Mouse (Mus musculus): ENCODE data around the gene Tshr.
"Not testable (repeated sequence)": the region's sequence is repeated elsewhere in the genome, so short reads cannot be mapped to it uniquely, and the experiment has no call there.

Tshr gene

DNA sequence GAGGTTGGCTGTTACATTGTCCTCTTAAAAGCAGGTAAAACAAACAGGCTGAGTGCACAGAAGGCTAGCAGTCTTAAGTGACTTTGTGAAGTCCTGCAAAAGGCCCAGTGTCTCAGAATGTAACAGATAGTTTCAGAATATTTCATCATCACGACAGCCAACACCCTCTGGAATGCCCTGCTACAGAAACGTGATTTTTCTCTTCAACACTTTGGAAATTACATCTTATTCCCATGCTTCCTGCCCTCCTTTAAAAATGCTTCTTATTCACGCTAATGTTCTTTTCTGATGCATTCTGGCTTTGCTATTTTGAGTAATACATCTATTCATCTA is 111.8 kb downstream of the Tshr start:
- no peak for DNase-seq (ENCODE audit: low read depth, low spot score)

DNA sequence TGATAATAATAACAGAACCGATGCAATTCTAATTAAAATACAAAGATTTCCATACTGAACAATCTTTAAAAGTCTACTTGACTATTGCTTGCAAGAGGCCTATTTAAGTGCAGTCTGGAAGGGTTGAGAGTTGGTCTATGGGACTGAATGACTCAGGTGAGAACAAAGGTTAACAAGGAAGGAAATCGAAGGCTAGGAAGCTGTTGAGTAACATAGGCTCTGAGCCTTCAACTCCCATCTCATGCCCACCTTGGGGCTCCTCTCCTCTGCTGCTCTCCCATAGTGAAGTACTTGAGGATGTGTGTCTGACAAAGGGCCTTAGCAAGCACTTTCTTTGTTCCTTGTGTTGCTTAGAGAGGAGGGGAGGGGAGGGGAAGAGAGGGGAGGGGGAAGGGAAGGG is 116.1 kb downstream of the Tshr start:
- no peak for DNase-seq (ENCODE audit: low read depth, low spot score)

DNA sequence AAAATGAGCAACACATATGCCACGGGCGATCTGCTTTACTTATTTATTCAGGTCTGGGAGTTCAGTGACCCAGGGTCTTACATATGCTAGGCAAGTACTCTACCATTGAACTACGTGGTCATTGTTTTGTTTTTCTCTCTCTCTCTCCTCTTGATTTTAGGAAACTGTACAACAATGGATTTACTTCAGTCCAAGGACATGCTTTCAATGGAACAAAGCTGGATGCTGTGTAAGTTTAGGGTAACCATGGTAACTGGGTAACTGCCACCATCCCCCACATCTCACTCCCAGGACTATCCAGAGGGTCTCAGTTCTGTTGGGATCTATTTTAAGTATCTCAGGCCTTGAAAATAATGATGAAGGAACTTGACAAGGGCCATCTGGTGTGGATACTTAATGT is 127.4 kb downstream of the Tshr start:
- DNase-seq (ENCODE audit: low read depth, low spot score): no peak

DNA sequence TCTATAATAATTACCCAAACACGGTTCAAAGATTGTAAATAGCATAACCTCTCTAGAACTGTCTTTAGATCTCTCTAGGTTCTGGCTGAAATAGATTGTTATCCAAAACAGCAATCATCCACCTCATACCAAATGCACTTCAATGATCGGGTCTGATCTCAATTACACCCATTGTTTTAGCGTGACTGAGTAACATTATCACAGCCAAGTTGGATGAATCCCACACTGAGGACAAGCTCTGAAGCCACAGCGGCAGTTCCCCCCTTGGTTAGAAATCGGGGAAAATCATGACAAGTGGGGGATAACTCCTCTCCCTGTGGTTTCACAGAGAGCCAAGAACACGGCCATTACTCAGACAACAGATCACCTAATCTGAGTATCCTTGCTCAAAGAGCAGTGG is 129.6 kb downstream of the Tshr start:
- DNase-seq (ENCODE audit: low read depth, low spot score): no peak

DNA sequence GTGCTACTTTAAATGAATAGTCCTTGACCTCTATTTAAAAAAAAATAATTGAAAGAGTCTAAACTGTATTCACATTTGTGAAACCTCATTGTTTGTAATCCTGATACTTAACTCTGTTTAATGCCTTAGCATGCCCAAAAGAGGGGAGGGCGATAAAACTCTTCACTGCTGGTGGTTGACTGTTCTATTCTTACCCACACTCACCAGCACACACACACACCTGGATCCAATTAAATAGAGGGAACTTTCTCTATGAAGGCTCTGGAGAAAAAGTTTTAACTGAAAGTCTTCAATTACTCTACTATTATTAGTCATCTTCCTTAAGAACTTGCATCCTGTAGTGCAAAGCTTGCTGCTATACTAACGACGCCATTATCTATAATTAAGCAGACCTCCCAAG is 133.4 kb downstream of the Tshr start:
- no peak for DNase-seq (ENCODE audit: low read depth, low spot score)

DNA sequence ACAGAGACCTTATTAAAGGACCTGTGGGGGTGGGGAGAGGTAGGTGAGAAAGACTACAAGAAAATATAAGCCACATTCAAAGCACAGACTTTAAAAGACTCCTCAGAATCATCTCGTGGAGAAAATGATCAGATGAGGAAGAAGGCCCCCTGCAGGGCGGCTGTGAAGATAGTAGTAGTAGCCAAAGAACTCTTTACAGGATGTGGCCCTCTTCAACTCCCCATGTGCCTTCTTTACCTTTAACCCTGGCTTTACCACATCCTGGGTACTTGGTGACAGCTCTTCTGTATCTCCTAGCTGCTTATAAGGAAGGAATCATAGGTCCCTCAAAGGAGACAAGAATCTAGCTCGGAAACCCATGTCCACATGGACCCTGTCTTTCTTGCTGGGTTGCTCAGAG is 139.3 kb downstream of the Tshr start:
- DNase-seq (ENCODE audit: low read depth, low spot score): no peak

DNA sequence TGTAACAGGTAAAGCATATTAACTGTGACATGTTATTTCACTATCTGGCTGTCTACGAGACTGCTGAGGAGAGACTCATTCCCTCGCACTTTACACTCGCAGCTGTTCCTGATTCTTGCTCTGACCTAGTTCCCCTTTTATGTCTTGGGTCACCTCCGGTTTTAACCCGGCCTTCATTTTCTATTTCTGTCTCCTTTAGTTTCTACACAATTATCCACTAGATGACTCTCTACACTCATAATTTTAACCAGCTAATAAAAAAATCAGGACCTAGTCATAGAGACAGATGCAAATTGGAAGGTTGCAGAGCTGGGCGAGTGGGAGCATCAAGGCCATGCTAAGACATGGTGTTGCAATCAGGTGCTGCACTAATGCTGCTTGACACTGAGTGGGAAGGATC is 150.2 kb downstream of the Tshr start:
- DNase-seq (ENCODE audit: low read depth, low spot score): peak; percentile 80

DNA sequence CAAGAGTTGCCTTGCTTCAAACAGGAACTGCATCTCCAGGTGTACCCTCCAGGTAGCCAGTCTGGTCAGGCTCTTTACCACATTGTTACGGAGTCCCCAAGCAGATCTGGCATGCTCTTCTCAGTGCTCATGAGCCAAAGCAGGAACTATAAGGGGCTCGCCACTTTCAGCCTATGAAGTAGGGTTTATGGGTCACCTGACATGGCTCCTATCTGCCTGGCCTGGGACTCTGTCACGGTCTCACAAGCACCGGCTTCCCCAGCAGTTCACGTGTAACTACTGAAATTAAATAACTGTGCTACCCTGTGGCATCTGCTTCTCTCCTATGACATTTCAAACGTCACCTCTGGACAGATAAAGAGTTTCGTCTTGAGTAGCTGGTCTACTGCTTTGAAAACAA is 155.8 kb downstream of the Tshr start:
- peak; percentile 15 for DNase-seq (ENCODE audit: low read depth, low spot score)

DNA sequence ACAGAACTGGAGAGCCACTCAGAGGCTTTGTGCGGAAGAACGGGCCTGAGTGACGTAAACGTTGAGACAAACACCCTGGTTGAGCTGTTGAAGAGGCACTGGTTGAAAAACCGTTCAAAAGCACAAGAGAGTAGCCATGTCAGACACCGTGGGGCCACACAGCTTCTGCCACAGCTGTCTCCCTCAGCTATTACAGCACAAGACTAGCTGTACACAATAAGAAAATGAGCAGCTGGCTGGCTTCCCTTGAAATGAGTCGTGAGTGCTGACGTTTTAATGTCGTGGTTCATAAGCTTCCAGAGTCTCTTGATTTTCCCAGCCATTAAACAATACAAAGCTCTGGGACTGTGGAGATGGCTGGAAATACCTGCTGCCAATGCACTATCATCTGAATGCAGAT is 165.1 kb downstream of the Tshr start:
- DNase-seq (ENCODE audit: low read depth, low spot score): no peak

DNA sequence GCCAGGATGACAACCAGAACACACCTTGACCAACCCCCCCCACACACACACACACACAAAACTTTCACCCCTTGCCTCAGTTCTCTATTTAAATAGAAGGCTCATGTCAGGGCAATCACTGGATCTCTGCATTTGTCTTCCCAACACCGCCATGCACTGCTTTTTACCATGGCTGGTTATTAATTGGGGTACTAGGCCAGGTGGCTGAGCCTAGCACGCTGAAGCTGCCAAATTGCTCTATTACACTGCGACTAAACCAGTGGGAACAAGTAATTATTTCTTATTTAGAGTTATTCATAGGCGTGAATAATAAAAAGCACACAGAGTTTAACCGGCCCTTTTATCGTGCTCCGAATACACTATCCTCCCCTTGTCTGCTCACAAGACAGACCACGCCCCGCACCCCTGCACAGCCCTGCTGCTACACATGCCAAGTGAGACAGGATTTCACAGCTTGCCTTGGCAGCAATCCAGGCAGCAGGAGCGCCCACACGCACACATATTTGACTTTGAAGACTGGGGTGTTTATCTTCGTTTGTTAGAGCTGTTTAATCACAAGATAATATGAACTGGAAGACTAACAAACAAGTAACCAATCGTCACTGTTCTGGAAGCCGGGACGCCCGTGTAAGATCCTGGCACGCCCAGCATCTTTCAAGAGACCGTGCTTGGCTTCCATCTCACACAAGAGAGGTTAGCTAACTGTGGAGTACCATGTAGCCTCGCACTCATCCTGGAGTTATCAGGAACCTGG is 167.6 kb downstream of the Tshr start:
- DNase-seq (ENCODE audit: low read depth, low spot score): no peak

DNA sequence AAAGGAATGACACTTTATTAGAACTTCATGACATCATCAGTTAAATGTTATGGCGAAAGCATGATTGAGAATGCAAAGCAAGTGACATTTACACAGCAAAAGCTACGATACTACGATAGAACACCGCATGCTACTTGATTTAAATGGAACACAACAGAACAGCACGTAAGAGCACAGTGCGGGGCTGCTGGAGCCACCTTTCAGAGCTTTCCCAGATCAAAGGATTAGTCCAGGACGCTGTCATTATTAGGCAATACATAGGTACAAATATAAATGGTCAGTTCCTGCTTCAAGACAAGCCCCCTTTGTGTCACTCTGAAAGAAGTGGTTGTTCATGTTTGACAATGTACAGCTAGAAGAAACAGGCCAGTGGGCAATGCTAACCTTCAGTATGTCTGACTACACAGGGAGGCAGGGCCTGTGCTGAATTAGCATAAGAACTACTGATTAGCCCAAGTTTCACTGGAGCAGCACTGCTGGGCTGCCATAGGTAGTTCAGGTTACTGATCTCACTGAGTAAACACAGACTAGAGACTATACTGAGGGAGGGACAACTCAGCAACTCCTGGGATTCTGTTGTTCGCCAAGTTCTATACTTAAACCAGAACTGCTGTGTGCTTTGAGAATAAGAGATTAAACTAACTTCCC is 173.1 kb downstream of the Tshr start:
- not testable (repeated sequence) for DNase-seq (ENCODE audit: low read depth, low spot score)

DNA sequence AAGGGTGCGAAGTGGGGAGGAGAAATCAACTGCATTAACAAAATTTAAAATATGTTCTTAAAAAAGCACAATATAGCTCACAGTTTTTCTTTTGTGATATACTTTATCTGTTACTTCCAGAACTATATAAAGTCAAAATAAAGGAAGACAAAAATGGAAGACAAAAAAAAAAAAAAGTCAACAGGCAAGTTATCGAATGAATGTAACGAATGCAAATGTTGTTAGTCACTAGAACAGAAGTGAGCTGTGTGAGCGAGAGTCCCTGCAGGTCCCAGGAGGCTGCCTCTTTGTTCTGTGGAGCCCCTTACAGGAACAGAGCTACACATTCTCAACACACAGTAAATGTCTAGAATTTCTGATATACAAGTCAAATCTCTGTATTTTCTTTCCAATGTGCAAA is 173.8 kb downstream of the Tshr start:
- not testable (repeated sequence) for DNase-seq (ENCODE audit: low read depth, low spot score)

DNA sequence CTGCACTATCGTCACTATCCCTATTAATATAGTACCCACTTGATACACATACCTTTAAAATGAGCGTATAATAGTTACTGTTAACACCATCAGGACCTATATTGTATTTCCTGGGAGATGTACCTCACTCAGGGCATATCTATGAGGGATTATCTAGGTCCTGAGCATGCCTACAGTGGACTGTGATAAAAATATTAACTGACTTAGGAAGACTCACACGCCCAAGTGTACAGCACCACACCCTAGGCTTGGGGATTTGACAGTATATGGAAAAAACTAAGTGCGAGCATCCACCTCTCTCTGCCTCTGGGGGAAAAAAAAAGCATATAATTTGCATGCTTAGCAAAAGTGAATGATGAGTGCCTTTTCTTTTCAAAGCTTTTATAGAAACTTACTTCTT is 182.8 kb downstream of the Tshr start:
- DNase-seq (ENCODE audit: low read depth, low spot score): no peak

DNA sequence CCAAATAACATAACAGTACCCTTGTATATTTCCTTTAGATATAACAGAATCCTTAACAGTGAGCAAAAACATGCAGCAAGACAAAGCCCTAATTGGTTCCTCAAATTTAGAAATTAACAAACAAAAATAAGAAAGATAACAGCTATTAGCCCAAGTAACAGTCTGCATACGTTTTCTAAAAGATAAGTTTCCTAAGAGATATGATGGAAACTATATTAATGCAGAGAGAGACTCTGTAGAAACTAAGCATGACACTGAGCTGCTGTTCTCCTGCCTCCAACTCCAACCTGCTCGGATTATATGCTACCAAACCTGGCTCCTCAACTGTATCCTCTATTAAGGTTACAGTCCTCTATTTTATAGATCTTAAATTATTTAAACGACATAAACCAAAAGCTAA is 184.9 kb downstream of the Tshr start:
- DNase-seq (ENCODE audit: low read depth, low spot score): no peak

DNA sequence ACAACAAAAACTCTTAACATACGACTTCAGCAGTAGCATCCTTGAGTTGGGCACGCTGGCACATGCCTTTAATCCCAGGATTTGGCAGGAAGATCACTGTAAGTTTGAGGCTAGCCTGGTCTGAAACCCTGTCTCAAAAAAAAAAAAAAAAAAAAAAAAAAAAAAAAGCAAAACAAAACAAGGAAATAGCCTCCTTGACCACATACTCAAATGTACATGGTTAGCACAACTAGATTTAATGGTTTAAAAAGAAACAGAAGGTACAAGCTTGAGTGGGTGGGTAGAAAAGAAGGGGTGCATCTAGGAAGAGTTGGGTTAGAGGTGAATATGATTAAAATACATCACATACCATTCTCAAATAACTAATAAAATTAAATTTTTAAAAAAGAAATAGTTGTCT is 187.3 kb downstream of the Tshr start:
- DNase-seq (ENCODE audit: low read depth, low spot score): no peak

DNA sequence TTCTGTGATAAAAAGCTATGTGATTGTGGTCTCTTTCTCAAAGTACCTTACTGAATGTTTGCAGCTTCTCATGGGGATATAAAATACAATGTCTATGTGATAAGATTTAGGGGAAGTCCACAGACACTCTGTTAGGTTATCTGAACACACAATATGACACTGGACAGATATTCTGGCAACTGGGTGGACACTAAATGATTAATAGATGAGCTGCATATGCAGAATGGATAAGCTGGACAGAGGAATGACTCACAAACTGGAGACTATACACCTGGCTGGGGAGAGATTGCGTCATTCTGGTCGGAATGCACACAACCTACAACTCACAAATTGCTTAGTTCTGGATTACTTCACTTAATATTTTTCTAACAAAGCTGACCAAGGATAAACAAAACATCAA is 195.3 kb downstream of the Tshr start:
- no peak for DNase-seq (ENCODE audit: low read depth, low spot score)

DNA sequence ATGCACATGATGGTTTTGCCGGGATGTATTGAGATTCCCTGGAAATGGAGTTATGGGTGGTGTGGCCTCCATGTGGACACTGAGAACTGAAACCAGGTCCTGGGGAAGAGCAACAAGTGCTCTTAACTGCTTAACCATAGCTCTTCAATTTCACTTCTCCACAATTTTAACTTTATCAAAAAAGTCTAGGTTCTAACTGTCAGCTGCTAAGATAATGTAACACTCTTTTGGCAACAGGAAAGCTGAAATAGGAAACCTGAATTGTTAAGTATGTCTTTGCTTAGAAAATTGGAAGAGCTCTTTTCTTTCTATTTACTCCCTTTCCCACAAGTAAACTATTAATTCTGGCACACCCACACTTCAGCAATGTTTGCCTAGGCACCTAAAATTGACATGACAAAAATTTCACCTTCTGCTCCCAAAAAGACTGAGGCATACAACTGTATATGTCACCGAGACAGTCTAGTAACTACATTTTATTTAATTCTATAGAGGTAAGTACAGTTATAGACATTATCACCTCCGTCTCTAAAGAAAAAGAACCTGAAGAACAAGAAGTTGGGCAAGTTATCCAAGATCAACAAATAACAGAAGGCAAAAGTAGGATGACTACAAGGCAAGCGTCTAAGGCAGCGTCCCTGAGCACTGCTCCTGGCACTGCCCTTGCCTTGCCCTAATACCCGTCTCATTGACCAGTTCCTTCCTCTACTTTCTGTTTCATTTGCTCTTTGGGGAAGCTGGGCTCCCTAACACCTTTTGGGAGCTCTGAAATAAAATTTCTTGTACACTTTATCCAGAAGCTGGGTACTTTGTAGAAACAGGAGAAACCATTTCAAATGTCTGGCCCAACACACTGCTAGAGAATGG is 197.1 kb downstream of the Tshr start:
- peak; percentile 67 for DNase-seq (ENCODE audit: low read depth, low spot score)

DNA sequence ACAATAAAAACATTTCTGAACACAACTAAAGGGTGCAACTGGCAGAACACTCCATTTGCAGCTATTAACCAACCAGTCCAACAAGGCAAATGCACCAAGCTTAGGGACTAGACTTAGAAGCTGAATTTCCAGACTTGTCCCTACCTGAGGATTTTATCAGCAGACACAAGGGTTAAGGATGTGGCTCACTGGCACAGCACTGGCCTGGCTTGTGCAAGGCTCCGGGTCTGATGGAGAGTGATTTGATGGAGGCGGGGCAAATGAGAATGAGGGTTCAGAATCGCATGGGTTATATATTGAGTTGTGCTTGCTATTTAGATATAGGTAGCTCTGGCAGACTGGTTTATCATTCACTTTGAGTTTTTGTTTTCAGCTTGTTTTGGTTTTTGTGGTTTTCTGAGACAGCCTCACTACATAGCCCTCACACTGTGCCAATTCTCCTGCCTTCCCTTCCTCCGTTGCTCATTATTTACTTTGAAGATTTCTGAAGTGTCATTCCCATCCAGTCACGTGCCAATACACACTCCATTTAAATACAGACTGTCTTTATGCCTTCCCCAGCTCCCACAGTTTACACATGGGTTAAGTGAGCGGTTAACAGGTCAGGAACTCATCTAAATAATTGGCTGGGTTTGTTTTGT is 198.1 kb downstream of the Tshr start:
- peak; percentile 56 for DNase-seq (ENCODE audit: low read depth, low spot score)

DNA sequence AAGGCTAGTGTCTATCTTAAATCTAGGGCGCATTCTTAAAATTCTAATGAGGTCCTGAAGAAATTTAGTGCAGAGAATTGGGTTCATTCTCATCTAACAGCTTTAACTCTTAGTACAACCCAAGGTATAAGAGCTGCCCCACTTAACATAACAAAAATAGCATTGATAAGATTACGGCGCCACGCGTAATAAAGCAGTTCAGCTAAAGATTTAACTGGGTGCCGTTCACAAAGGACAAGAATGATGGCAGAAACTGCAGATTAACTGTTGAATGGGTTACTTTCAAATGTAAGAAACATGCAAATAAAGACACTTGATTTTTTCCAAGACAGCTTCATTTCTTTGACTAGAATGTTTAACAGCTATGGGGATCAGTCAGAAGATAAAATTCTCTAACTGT is 199.0 kb downstream of the Tshr start:
- no peak for DNase-seq (ENCODE audit: low read depth, low spot score)

DNA sequence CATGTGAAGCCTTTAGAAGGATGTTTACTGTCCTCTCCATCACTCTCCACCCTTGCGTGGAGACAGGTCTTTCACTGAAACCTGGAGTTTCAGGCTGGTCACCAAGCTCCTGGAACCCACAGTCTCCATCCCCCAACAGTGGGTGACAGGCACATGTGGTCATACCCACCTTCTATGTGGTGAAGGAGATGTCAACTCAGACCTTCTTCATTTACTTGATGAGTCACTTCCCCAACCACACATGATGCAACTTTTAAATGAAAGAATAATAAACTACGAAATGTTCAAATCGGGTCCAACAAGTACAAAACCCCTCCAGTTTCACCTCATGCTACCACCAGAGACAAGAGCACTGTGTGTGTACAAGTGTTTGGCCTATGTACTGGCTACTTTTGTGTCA is 200.8 kb downstream of the Tshr start:
- DNase-seq (ENCODE audit: low read depth, low spot score): no peak

DNA sequence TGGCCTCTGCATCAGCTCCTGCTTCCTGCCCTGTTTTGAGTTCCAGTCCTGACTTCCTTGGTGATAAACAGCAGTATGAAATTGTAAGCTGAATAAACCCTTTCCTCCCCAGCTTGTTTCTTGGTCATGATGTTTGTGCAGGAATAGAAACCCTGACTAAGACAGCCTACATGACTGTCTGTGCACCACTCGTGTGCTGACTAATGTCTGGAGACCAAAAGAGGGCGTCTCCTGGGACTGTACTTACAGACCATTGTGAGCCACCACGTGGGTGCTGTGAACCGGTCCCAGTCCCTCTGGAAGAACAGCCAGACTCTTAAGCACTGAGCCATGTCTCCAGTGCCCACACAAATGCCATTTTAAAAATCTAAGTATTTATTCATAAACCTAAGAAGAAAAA is 201.5 kb downstream of the Tshr start:
- DNase-seq (ENCODE audit: low read depth, low spot score): not testable (repeated sequence)

DNA sequence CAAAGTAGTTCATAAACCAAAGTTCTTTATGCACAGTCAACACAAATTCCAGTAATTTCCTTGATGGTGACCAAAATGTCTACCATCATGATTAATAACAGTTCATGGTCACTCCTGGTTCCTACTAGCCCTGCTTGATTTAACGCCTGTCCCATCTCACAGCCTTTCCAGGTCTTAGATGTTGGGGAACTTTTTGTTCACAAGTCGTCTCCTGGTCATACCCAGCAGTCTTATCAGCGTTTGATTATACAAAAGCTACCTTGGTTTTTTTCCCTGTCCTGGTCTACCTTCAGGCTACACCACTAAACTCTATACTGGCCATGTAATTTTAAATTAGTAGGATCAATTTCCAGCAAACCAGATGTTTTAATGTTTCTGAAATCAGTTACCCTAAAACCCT is 202.7 kb downstream of the Tshr start:
- peak; percentile 33 for DNase-seq (ENCODE audit: low read depth, low spot score)
